Mouse (Mus musculus) ES-E14 (cell line): ENCODE results near the gene Dusp1. TPM values are rescaled to one million over a fixed set of nuclear protein-coding genes. Genes with fewer than 3 reads are reported as not detected.

Experiments used
- DNase-seq: peaks from one replicate; pipeline ENCODE4 v3.0.0-alpha.2; 2013; ENCODE audit warnings: low read depth, low spot score
- H3K27ac ChIP-seq: 2 replicates; pipeline ENCODE4 v1.5.1; 2012; ENCODE audit warnings: low read depth, mild to moderate bottlenecking, low read length, moderate library complexity, mixed read lengths; ENCODE audit not compliant: poor library complexity, insufficient read depth, severe bottlenecking
- H3K36me3 ChIP-seq: 2 replicates; pipeline ENCODE4 v1.6.1; 2012; ENCODE audit warnings: mild to moderate bottlenecking, low read length, moderate library complexity, mixed read lengths; ENCODE audit not compliant: control insufficient read depth, poor library complexity, insufficient read depth, severe bottlenecking
- H3K4me1 ChIP-seq, 2 experiments: fragments of 150-350 bp in 1 of 2; sonication (generic) in 1 of 2; 2 replicates each; pipeline ENCODE4 v1.6.1; 2012; ENCODE audit warnings: low read length in 2 of 2, mild to moderate bottlenecking in 1 of 2, mixed read lengths in 1 of 2; ENCODE audit not compliant: control insufficient read depth in 2 of 2, insufficient read depth in 2 of 2, poor library complexity in 1 of 2
- H3K4me3 ChIP-seq, 2 experiments: fragments of 150-350 bp in 1 of 2; sonication (generic) in 1 of 2; 2 replicates each; pipeline ENCODE4 v1.5.1; 2012; ENCODE audit warnings: low read length in 2 of 2, low read depth in 1 of 2, mild to moderate bottlenecking in 1 of 2, mixed read lengths in 1 of 2; ENCODE audit not compliant: insufficient read depth in 1 of 2, poor library complexity in 1 of 2, severe bottlenecking in 1 of 2
- H3K9ac ChIP-seq: 2 replicates; pipeline ENCODE4 v1.6.1; 2012; ENCODE audit warnings: low read depth, mild to moderate bottlenecking, low read length, mixed read lengths; ENCODE audit not compliant: poor library complexity, insufficient read depth, severe bottlenecking
- H3K9me3 ChIP-seq: fragments of 150-350 bp; sonication (generic); 2 replicates; pipeline ENCODE4 v1.6.1; 2012; ENCODE audit warnings: low read depth, mild to moderate bottlenecking, low read length; ENCODE audit not compliant: control insufficient read depth, insufficient read depth
- CHD2 ChIP-seq: IDR thresholded peaks from 2 replicates; pipeline ENCODE4 v1.6.1; 2014; ENCODE audit warnings: mild to moderate bottlenecking, low read depth, low read length, inconsistent platforms
- HCFC1 ChIP-seq: IDR thresholded peaks from 2 replicates; pipeline ENCODE4 v1.6.1; 2012; ENCODE audit warnings: low read length, inconsistent platforms, borderline replicate concordance; ENCODE audit not compliant: insufficient read depth
- MAFK ChIP-seq: IDR thresholded peaks from 2 replicates; pipeline ENCODE4 v1.6.1; 2014; ENCODE audit warnings: mild to moderate bottlenecking, low read depth, low read length, inconsistent platforms; ENCODE audit not compliant: insufficient read depth
- ZC3H11A ChIP-seq: IDR thresholded peaks from 2 replicates; pipeline ENCODE4 v1.6.1; 2012; ENCODE audit warnings: low read depth, mild to moderate bottlenecking, inconsistent platforms, low read length, borderline replicate concordance
- ZNF384 ChIP-seq: IDR thresholded peaks from 2 replicates; pipeline ENCODE4 v1.6.1; 2012; ENCODE audit warnings: low read depth, low read length, inconsistent platforms
- in situ Hi-C, 2 experiments: fragments of 600-800 bp; cut with MboI; formaldehyde crosslinking; loops; one replicate each; pipeline ENCODE4 v1.15.1; 2025; ENCODE audit warnings: low sequenced_read_pairs in 2 of 2, inconsistent platforms in 1 of 2; ENCODE audit not compliant: unreplicated experiment in 2 of 2
- total RNA-seq: library from RNA; depleted of rRNA; stranded (reverse); fragments of 300-350 nt; gene quantifications from 2 replicates; pipeline ENCODE4 v1.2.3, GENCODE M21; 2012

Dusp1 gene
- total RNA-seq, 1 experiment, result 21.2 TPM

- no peak overlapping the region for H3K9ac ChIP-seq
- H3K36me3 ChIP-seq, result peaks cover under 1% of the 10 kb centered on the region; the same call in 1 of the 2 replicates
- H3K27ac ChIP-seq, result no peak overlapping the region; the same call in 1 of the 2 replicates
- DNase-seq, result no peak
- no peaks in the 10 kb centered on the region for H3K9me3 ChIP-seq
- H3K4me3 ChIP-seq, result no peak overlapping the region
- peaks cover 7 to 31% of the 10 kb centered on the region in 2 experiments for H3K4me1 ChIP-seq
- in situ Hi-C loops, result no loop called here
- no peak for TF ChIP-seq HCFC1
- TF ChIP-seq ZNF384, result no peak
- no peak for TF ChIP-seq ZC3H11A
- TF ChIP-seq CHD2, result no peak
- no peak for TF ChIP-seq MAFK
Measured at GRCm38 (mm10) chr17:26511816-26512774, 49.8 kb downstream of the Dusp1 start.

GRCm38 (mm10) chr17:26511256-26511655, 50.7 kb downstream of the Dusp1 start:
- Histone ChIP-seq H3K9me3 (no peaks in the 10 kb centered on the region), H3K4me1 (peaks cover 7 to 37% of the 10 kb centered on the region in 2 experiments), H3K9ac (no peak overlapping the region), H3K36me3 (peaks cover 9% of the 10 kb centered on the region), H3K27ac (no peak overlapping the region), H3K4me3 (no peak overlapping the region; a peak in 1 of 4 replicates)
- TF ChIP-seq MAFK, result no peak
- no peak for TF ChIP-seq HCFC1
- TF ChIP-seq ZNF384, result no peak
- no peak for TF ChIP-seq CHD2
- TF ChIP-seq ZC3H11A, result no peak
- DNase-seq, result peak; percentile 69
- in situ Hi-C loops, result no loop called here

GRCm38 (mm10) chr17:26510146-26511045, 51.5 kb downstream of the Dusp1 start:
- DNase-seq, result no peak
- peaks cover 14% of the 10 kb centered on the region for H3K36me3 ChIP-seq
- H3K27ac ChIP-seq, result no peak overlapping the region
- TF ChIP-seq MAFK, result no peak
- no peak for TF ChIP-seq ZC3H11A
- TF ChIP-seq HCFC1, result no peak
- TF ChIP-seq ZNF384, result no peak
- no peak for TF ChIP-seq CHD2
- in situ Hi-C loops, result no loop called here
- peaks cover 7 to 40% of the 10 kb centered on the region in 2 experiments for H3K4me1 ChIP-seq
- no peak overlapping the region for H3K9ac ChIP-seq
- H3K9me3 ChIP-seq, result no peaks in the 10 kb centered on the region
- no peak overlapping the region for H3K4me3 ChIP-seq

- Histone ChIP-seq H3K9me3 (no peaks in the 10 kb centered on the region), H3K9ac (peak overlapping the region; percentile 91), H3K36me3 (peaks cover 14% of the 10 kb centered on the region), H3K4me3 (peak overlapping the region; percentile 81 to 96), H3K4me1 (peaks cover 7 to 37% of the 10 kb centered on the region in 2 experiments), H3K27ac (peak overlapping the region; percentile 96)
- 0 out of 2 replicates have a peak, but pooled peaks have one; percentile 54 for TF ChIP-seq HCFC1
- no peak for TF ChIP-seq ZC3H11A
- in situ Hi-C loops, result no loop called here
- peak; percentile 80 for DNase-seq
Measured at GRCm38 (mm10) chr17:26508961-26509771, 52.8 kb downstream of the Dusp1 start.
